Mouse (Mus musculus) limb, embryonic 12.5 days (tissue): Measurements from ENCODE around the gene Mpp6. TPM values are rescaled to one million over a fixed set of nuclear protein-coding genes. Genes with fewer than 3 reads are reported as not detected.
A peak's percentile ranks its signal among the peaks of the same experiment; 100 is the strongest.

Experiments
- ATAC-seq: fragments of 200-750 bp; cut with Nextera tagmentation; 2 replicates; pipeline ENCODE4 v1.8.0; 2017; ENCODE audit warnings: low read depth, moderate TSS enrichment; ENCODE audit not compliant: insufficient number of reproducible peaks, insufficient read depth, low FRiP score, low TSS enrichment
- H3K27ac ChIP-seq: fragments of 300-500 bp; sonication (generic); 2 replicates; pipeline ENCODE4 v1.5.1; 2016; ENCODE audit warnings: mild to moderate bottlenecking, moderate library complexity
- H3K27me3 ChIP-seq: fragments of 300-500 bp; sonication (generic); 2 replicates; pipeline ENCODE4 v1.6.1; 2016; ENCODE audit warnings: mild to moderate bottlenecking, moderate library complexity
- H3K36me3 ChIP-seq: fragments of 300-500 bp; sonication (generic); 2 replicates; pipeline ENCODE4 v1.6.1; 2016; ENCODE audit warnings: mild to moderate bottlenecking, moderate library complexity
- H3K4me1 ChIP-seq: fragments of 300-500 bp; sonication (generic); replicated peaks from 2 replicates; pipeline ENCODE4 v1.6.1; 2016
- H3K4me2 ChIP-seq: fragments of 300-500 bp; sonication (generic); 2 replicates; pipeline ENCODE4 v1.6.1; 2016; ENCODE audit warnings: mild to moderate bottlenecking, moderate library complexity
- H3K4me3 ChIP-seq: fragments of 300-500 bp; sonication (generic); replicated peaks from 2 replicates; pipeline ENCODE4 v1.5.1; 2016; ENCODE audit warnings: mild to moderate bottlenecking
- H3K9ac ChIP-seq: fragments of 300-500 bp; sonication (generic); replicated peaks from 2 replicates; pipeline ENCODE4 v1.6.1; 2016; ENCODE audit warnings: mild to moderate bottlenecking, moderate library complexity
- H3K9me3 ChIP-seq: fragments of 300-500 bp; sonication (generic); 2 replicates; pipeline ENCODE4 v1.6.1; 2016; ENCODE audit warnings: mild to moderate bottlenecking, moderate library complexity
- WGBS: fragments of 180-500 bp; shearing (Covaris S2); methylation state at CpG from one replicate; pipeline ENCODE4 v1.1.7; 2016; 5-methylcytosine and 5-hydroxymethylcytosine counted together
- polyA plus RNA-seq: library from polyadenylated mRNA; unstranded; fragments of >200 nt; fragmentation: Nextera tagmentation; extraction: Ambion mirVana; gene quantifications from 2 replicates; pipeline ENCODE4 v1.2.1, GENCODE M21; 2016

The Mpp6 gene
- polyA plus RNA-seq, 1 experiment from 2014 or later = 80.8 TPM

- Histone ChIP-seq H3K9me3 (no peaks in the 10 kb centered on the region), H3K27ac (peak overlapping the region; percentile 85), H3K4me2 (peak overlapping the region; percentile 75), H3K36me3 (no peaks in the 10 kb centered on the region), H3K4me3 (peak overlapping the region; percentile 76), H3K4me1 (peaks cover 19% of the 10 kb centered on the region), H3K9ac (peak overlapping the region; percentile 89), H3K27me3 (peaks cover 4% of the 10 kb centered on the region)
- WGBS = under 1% methylated on average over 40 of the region's 72 CpGs
- ATAC-seq = peak; percentile 20; the same call in 1 of the 2 replicates
Measured at GRCm38 (mm10) chr6:50110379-50110941, 419 bp downstream of the Mpp6 start.

GRCm38 (mm10) chr6:50111111-50111655 lies 1.1 kb downstream of the Mpp6 start:
- Histone ChIP-seq H3K9me3 (no peaks in the 10 kb centered on the region), H3K4me1 (peaks cover 19% of the 10 kb centered on the region), H3K27ac (peak overlapping the region; percentile 85), H3K9ac (peak overlapping the region; percentile 89), H3K36me3 (no peaks in the 10 kb centered on the region), H3K4me3 (peak overlapping the region; percentile 76), H3K27me3 (peaks cover 4% of the 10 kb centered on the region), H3K4me2 (peak overlapping the region; percentile 75)
- ATAC-seq = no peak
- 8% methylated on average over 6 of the region's 6 CpGs for WGBS

GRCm38 (mm10) chr6:50112775-50113174 lies 2.7 kb downstream of the Mpp6 start:
- Histone ChIP-seq H3K4me2 (peak overlapping the region; percentile 39), H3K36me3 (no peaks in the 10 kb centered on the region), H3K4me1 (peaks cover 19% of the 10 kb centered on the region), H3K27ac (no peak overlapping the region), H3K9me3 (no peaks in the 10 kb centered on the region), H3K4me3 (no peak overlapping the region), H3K27me3 (peaks cover 4% of the 10 kb centered on the region), H3K9ac (no peak overlapping the region)
- WGBS = under 1% methylated on average over 8 of the region's 8 CpGs
- peak; percentile 86 for ATAC-seq

- peaks cover 12% of the 10 kb centered on the region for H3K4me1 ChIP-seq
- H3K27me3 ChIP-seq = no peaks in the 10 kb centered on the region
- no peak overlapping the region for H3K4me3 ChIP-seq
- WGBS = 92% methylated on average over 6 of the region's 6 CpGs
- no peaks in the 10 kb centered on the region for H3K36me3 ChIP-seq
- no peak overlapping the region for H3K9ac ChIP-seq
- no peak overlapping the region for H3K4me2 ChIP-seq
- ATAC-seq = no peak
- no peaks in the 10 kb centered on the region for H3K9me3 ChIP-seq
- H3K27ac ChIP-seq = no peak overlapping the region
Measured at GRCm38 (mm10) chr6:50114280-50114679, 4.2 kb downstream of the Mpp6 start.

GRCm38 (mm10) chr6:50120931-50121330 lies 10.9 kb downstream of the Mpp6 start:
- H3K9ac ChIP-seq = no peak overlapping the region
- no peaks in the 10 kb centered on the region for H3K4me1 ChIP-seq
- WGBS = 86% methylated on average over 1 of the region's 1 CpGs
- no peak overlapping the region for H3K27ac ChIP-seq
- H3K4me2 ChIP-seq = no peak overlapping the region
- peaks cover 10% of the 10 kb centered on the region; the same call in 1 of the 2 replicates for H3K9me3 ChIP-seq
- no peak for ATAC-seq
- no peak overlapping the region for H3K4me3 ChIP-seq
- H3K36me3 ChIP-seq = 0 out of 2 replicates have a peak, but pooled peaks cover 3% of the 10 kb centered on the region
- H3K27me3 ChIP-seq = no peaks in the 10 kb centered on the region

- WGBS = 94% methylated on average over 4 of the region's 4 CpGs
Measured at GRCm38 (mm10) chr6:50122835-50123234, 12.8 kb downstream of the Mpp6 start.

GRCm38 (mm10) chr6:50124197-50124596 lies 14.2 kb downstream of the Mpp6 start:
- Histone ChIP-seq H3K9me3 (peaks cover 15% of the 10 kb centered on the region), H3K27me3 (no peaks in the 10 kb centered on the region), H3K27ac (no peak overlapping the region), H3K4me1 (no peaks in the 10 kb centered on the region), H3K9ac (no peak overlapping the region), H3K36me3 (peaks cover 11% of the 10 kb centered on the region; the same call in 1 of the 2 replicates), H3K4me3 (no peak overlapping the region), H3K4me2 (no peak overlapping the region)
- no peak for ATAC-seq
- WGBS = 84% methylated on average over 2 of the region's 2 CpGs

More at GRCm38 (mm10) chr6:50122835-50123234, 12.8 kb downstream of the Mpp6 start:
- no peak overlapping the region for H3K27ac ChIP-seq
- no peak overlapping the region for H3K4me3 ChIP-seq
- no peak for ATAC-seq
- H3K27me3 ChIP-seq = no peaks in the 10 kb centered on the region
- no peak overlapping the region for H3K9ac ChIP-seq
- H3K4me2 ChIP-seq = no peak overlapping the region
- H3K36me3 ChIP-seq = 0 out of 2 replicates have a peak, but pooled peaks cover 9% of the 10 kb centered on the region
- peaks cover 15% of the 10 kb centered on the region for H3K9me3 ChIP-seq
- H3K4me1 ChIP-seq = no peaks in the 10 kb centered on the region

GRCm38 (mm10) chr6:50126331-50126730 lies 16.3 kb downstream of the Mpp6 start:
- Histone ChIP-seq H3K27me3 (no peaks in the 10 kb centered on the region), H3K9me3 (peaks cover 15% of the 10 kb centered on the region), H3K4me1 (no peaks in the 10 kb centered on the region), H3K4me2 (no peak overlapping the region), H3K36me3 (peaks cover 20% of the 10 kb centered on the region; the same call in 1 of the 2 replicates), H3K9ac (no peak overlapping the region), H3K27ac (no peak overlapping the region), H3K4me3 (no peak overlapping the region)
- 92% methylated on average over 2 of the region's 2 CpGs for WGBS
- no peak for ATAC-seq

GRCm38 (mm10) chr6:50127536-50127935 lies 17.5 kb downstream of the Mpp6 start:
- Histone ChIP-seq H3K27me3 (no peaks in the 10 kb centered on the region), H3K9me3 (peaks cover 8% of the 10 kb centered on the region), H3K36me3 (peaks cover 20% of the 10 kb centered on the region; the same call in 1 of the 2 replicates), H3K4me3 (no peak overlapping the region), H3K4me1 (no peaks in the 10 kb centered on the region), H3K27ac (no peak overlapping the region), H3K9ac (no peak overlapping the region), H3K4me2 (no peak overlapping the region)
- WGBS = 94% methylated on average over 6 of the region's 6 CpGs
- no peak for ATAC-seq

GRCm38 (mm10) chr6:50137651-50138050 lies 27.6 kb downstream of the Mpp6 start:
- 83% methylated on average over 3 of the region's 3 CpGs for WGBS
- Histone ChIP-seq H3K4me3 (no peak overlapping the region), H3K27ac (no peak overlapping the region), H3K9me3 (no peaks in the 10 kb centered on the region), H3K4me1 (peaks cover 19% of the 10 kb centered on the region), H3K36me3 (no peaks in the 10 kb centered on the region), H3K4me2 (no peak overlapping the region), H3K27me3 (no peaks in the 10 kb centered on the region), H3K9ac (no peak overlapping the region)
- ATAC-seq = no peak

- Histone ChIP-seq H3K4me3 (no peak overlapping the region), H3K4me1 (peaks cover 19% of the 10 kb centered on the region), H3K27ac (peak overlapping the region; percentile 35), H3K4me2 (0 out of 2 replicates have a peak overlapping the region, but pooled peaks have one; percentile 6), H3K27me3 (no peaks in the 10 kb centered on the region), H3K9ac (no peak overlapping the region), H3K9me3 (no peaks in the 10 kb centered on the region), H3K36me3 (no peaks in the 10 kb centered on the region)
- WGBS = 90% methylated on average over 3 of the region's 3 CpGs
- ATAC-seq = no peak
Measured at GRCm38 (mm10) chr6:50139526-50139925, 29.5 kb downstream of the Mpp6 start.

- Histone ChIP-seq H3K4me3 (no peak overlapping the region), H3K9me3 (no peaks in the 10 kb centered on the region), H3K4me2 (no peak overlapping the region), H3K36me3 (peaks cover 5% of the 10 kb centered on the region), H3K4me1 (no peaks in the 10 kb centered on the region), H3K27me3 (no peaks in the 10 kb centered on the region), H3K27ac (no peak overlapping the region), H3K9ac (no peak overlapping the region)
- no peak for ATAC-seq
Measured at GRCm38 (mm10) chr6:50146158-50146557, 36.1 kb downstream of the Mpp6 start.
